Mouse (Mus musculus) left cerebral cortex, adult 18-20 months (tissue): ENCODE data around the gene Dclre1a. TPM values are rescaled to one million over a fixed set of nuclear protein-coding genes. Genes with fewer than 3 reads are reported as not detected.

Source experiments
- DNase-seq, 2 experiments: peaks; one replicate each; pipeline ENCODE4 v3.0.0; 2021 to 2022; ENCODE audit warnings: low spot score in 2 of 2, mixed read lengths in 1 of 2
- long read RNA-seq, 2 experiments: library from polyadenylated mRNA; stranded (forward); transcript quantifications; one replicate each; pipeline ENCODE4 v2.0.0; 2021
- total RNA-seq, 2 experiments: library from RNA; stranded (reverse); gene quantifications; 2 replicates each; pipeline ENCODE4 v1.2.3; 2021

The Dclre1a gene
- total RNA-seq: 10 to 100 TPM in 1 of 2 experiments, 1 to 10 TPM in 1; 9.0 to 10.1 TPM
- long read RNA-seq, experiment 1, full-length matches to known transcripts: 2 of 8 reads
- long read RNA-seq, experiment 1, partial matches to known transcripts: 6 of 8 reads
- long read RNA-seq, experiment 1, other reads (novel, unspliced or antisense): 0 of 8 reads
- long read RNA-seq, experiment 2, partial matches to known transcripts: 3 of 6 reads
- long read RNA-seq, experiment 2, other reads (novel, unspliced or antisense): 3 of 6 reads

GRCm38 (mm10) chr19:56547456-56548229 is at the start of gene Dclre1a:
Gene Dclre1a, minus strand, starts transcription at chr19:56548222.
- peak; percentile 49 to 70 for DNase-seq

- no peak for DNase-seq
These were observed 44.5 kb upstream of the Dclre1a start for GRCm38 (mm10) chr19:56592472-56592871.

GRCm38 (mm10) chr19:56590250-56590649 is 42.2 kb upstream of the Dclre1a start:
- DNase-seq: no peak

GRCm38 (mm10) chr19:56589455-56589854 is 41.4 kb upstream of the Dclre1a start:
- no peak for DNase-seq

GRCm38 (mm10) chr19:56589008-56589407 is 41.0 kb upstream of the Dclre1a start:
- DNase-seq: no peak

- DNase-seq: peak; percentile 64 to 77
These were observed 40.2 kb upstream of the Dclre1a start for GRCm38 (mm10) chr19:56588205-56588626.

GRCm38 (mm10) chr19:56586320-56586719 is 38.3 kb upstream of the Dclre1a start:
- DNase-seq: no peak

- no peak for DNase-seq
These were observed 36.3 kb upstream of the Dclre1a start for GRCm38 (mm10) chr19:56584288-56584687.

- DNase-seq: no peak
These were observed 35.8 kb upstream of the Dclre1a start for GRCm38 (mm10) chr19:56583785-56584184.

- no peak for DNase-seq
These were observed 34.0 kb upstream of the Dclre1a start for GRCm38 (mm10) chr19:56581981-56582380.

- no peak for DNase-seq
These were observed 29.8 kb upstream of the Dclre1a start for GRCm38 (mm10) chr19:56577801-56578200.

GRCm38 (mm10) chr19:56573184-56573583 is 25.2 kb upstream of the Dclre1a start:
- peak; percentile 47 to 68 for DNase-seq

GRCm38 (mm10) chr19:56571913-56572312 is 23.9 kb upstream of the Dclre1a start:
- no peak for DNase-seq

GRCm38 (mm10) chr19:56571234-56571633 is 23.2 kb upstream of the Dclre1a start:
- no peak for DNase-seq

GRCm38 (mm10) chr19:56570781-56571180 is 22.8 kb upstream of the Dclre1a start:
- DNase-seq: no peak

GRCm38 (mm10) chr19:56566940-56567339 is 18.9 kb upstream of the Dclre1a start:
- no peak for DNase-seq

- peak; percentile 65 to 67 for DNase-seq
These were observed 18.0 kb upstream of the Dclre1a start for GRCm38 (mm10) chr19:56566041-56566440.

GRCm38 (mm10) chr19:56565358-56565757 is 17.3 kb upstream of the Dclre1a start:
- DNase-seq: no peak

- DNase-seq: peak in 1 of 2 experiments; percentile 65
These were observed 15.4 kb upstream of the Dclre1a start for GRCm38 (mm10) chr19:56563469-56563868.

- DNase-seq: no peak
These were observed 14.6 kb upstream of the Dclre1a start for GRCm38 (mm10) chr19:56562433-56563138.

- no peak for DNase-seq
These were observed 8.0 kb upstream of the Dclre1a start for GRCm38 (mm10) chr19:56555972-56556371.

GRCm38 (mm10) chr19:56553177-56553576 is 5.2 kb upstream of the Dclre1a start:
- no peak for DNase-seq
